Mouse (Mus musculus): ENCODE results near the gene Clp1. TPM values are rescaled to one million over a fixed set of nuclear protein-coding genes. Genes with fewer than 3 reads are reported as not detected.

Clp1 gene
- polyA plus RNA-seq, 1 experiment, result 13.7 TPM

DNA sequence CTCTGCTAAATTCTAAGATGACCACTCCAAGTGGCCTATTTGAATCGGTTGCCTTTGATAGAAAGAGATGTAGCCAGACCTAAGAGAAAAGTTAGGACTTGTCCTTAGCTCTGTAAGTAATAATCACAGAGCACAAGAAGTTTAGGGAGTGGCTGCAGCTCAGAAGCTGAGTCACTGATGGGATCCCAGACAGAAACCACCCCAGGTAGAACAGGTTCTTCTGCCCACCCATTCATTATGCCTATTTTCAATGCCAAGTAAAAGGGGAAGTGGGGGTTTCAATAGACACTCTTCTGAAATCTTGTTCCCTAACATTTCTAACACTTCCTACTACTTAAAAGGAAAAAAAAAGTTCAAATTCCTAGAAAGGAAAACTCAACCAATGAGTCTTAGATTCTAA, 21.9 kb downstream of the Clp1 start:
- Histone ChIP-seq H3K4me3 (ENCODE audit: insufficient read depth, low read depth, low read length) (no peak overlapping the region), H3K27ac (replicated peaks; ENCODE audit: low read depth, low read length) (no peak overlapping the region), H3K4me1 (ENCODE audit: control insufficient read depth, insufficient read depth, insufficient read length, low read length) (0 out of 2 replicates have a peak, but pooled peaks cover 2% of the 10 kb centered on the region)

DNA sequence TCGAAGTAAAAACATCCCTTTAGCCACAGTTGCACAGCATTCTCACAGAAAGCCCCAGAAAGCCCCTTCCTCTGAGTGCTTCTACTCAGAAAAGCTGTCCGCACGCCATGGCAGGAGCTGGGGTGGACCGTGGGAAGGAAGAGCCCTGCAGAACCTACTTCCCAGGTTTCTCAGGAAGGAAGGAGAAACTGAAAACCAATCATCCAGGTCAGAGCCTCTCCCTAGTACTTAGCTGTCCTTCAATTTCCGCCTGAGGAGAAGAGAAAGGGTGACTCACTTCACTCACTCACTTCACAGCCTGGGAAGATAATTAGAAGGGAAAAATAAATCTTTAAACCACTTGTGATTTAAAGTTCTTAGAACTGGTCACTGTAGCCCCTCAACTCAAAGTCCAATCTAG, 22.8 kb downstream of the Clp1 start:
- H3K4me1 ChIP-seq (ENCODE audit: control insufficient read depth, insufficient read depth, insufficient read length, low read length), result no peaks in the 10 kb centered on the region
- no peak overlapping the region for H3K27ac ChIP-seq (replicated peaks; ENCODE audit: low read depth, low read length)
- no peak overlapping the region for H3K4me3 ChIP-seq (ENCODE audit: insufficient read depth, low read depth, low read length)

GRCm38 (mm10) chr2:84703497-84703896, 23.7 kb downstream of the Clp1 start:
- no peaks in the 10 kb centered on the region for H3K4me1 ChIP-seq (ENCODE audit: control insufficient read depth, insufficient read depth, insufficient read length, low read length)
- H3K4me3 ChIP-seq (ENCODE audit: insufficient read depth, low read depth, low read length), result no peak overlapping the region

DNA sequence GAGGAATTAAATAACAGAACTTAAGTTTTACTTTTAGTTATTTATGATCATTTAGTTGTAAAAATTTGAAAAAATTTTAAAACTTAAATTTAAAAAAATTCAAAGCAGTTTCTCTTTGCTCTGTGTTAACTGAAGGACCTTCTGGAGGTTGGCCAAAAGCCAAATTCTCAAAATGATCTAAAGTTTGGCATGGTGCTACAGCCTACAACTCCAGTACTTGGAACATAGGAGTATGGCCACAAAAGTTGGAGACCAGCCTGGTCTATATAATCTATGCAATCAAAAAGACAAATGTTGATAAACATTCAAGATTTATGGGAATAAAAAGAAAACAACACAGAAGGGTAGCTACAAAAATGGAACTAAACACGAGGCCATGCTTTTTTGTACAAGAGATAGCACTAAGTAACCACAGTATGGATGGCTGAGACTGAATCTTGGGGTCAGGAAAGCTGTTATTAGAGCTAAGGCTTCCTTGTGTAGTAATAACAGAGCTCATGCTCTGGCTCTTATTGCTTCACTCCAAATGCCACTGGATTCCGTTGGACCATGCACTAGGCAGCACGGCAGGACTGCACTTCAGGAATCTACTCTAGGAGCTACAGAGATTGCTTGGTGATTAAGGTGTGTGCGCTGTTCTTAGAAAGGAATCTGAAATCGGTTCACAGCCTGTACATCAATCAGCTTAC, 32.0 kb downstream of the Clp1 start:
- Histone ChIP-seq H3K4me1 (ENCODE audit: control insufficient read depth, insufficient read depth, insufficient read length, low read length) (no peaks in the 10 kb centered on the region), H3K4me3 (ENCODE audit: insufficient read depth, low read depth, low read length) (no peak overlapping the region), H3K27ac (replicated peaks; ENCODE audit: low read depth, low read length) (no peak overlapping the region)

More at GRCm38 (mm10) chr2:84703497-84703896, 23.7 kb downstream of the Clp1 start:
- H3K27ac ChIP-seq (replicated peaks; ENCODE audit: low read depth, low read length), result no peak overlapping the region

- H3K4me3 ChIP-seq (ENCODE audit: insufficient read depth, low read depth, low read length), result no peak overlapping the region
- H3K27ac ChIP-seq (replicated peaks; ENCODE audit: low read depth, low read length), result no peak overlapping the region
- no peaks in the 10 kb centered on the region for H3K4me1 ChIP-seq (ENCODE audit: control insufficient read depth, insufficient read depth, insufficient read length, low read length)
Observed at GRCm38 (mm10) chr2:84690050-84690449, 37.1 kb downstream of the Clp1 start.

DNA sequence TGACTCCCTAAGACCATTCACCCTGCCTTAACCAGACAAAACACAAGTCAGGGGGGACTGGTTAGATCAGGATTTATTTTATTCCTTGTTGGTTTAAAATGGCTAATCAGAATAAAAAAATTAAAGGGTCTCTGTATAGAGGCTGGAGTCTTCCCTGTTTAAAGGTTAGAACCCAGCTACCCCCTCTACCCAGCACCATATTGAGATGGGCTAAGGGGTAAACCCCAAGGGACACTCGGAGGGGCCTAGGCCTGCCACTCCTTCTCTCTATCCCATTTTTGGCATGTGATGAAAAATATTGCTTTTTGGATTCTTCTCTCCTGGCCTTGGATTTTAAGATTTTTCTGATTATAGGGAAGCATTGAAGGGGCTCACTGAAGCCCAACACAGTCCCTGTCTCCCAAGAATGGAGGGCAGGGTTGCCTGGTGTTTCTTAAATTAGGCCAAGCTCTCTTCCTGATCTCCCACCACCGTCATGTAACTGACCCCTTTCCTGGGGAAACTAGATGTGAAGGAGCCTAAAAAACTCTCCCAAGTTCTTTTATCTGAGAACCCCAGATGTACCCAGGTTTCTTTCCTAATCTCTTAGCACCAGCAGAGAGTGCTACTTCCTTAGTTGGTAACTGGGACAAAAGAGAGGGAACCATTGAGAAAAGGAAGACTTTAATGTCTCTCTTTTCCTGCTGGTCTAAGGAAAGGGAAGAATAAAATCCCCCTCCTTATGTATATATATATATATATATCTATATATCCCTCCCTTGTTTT, 38.9 kb downstream of the Clp1 start:
- Histone ChIP-seq H3K4me3 (ENCODE audit: insufficient read depth, low read depth, low read length) (no peak overlapping the region), H3K4me1 (ENCODE audit: control insufficient read depth, insufficient read depth, insufficient read length, low read length) (no peaks in the 10 kb centered on the region), H3K27ac (replicated peaks; ENCODE audit: low read depth, low read length) (no peak overlapping the region)

- no peak overlapping the region for H3K27ac ChIP-seq (replicated peaks; ENCODE audit: low read depth, low read length)
- H3K4me1 ChIP-seq (ENCODE audit: control insufficient read depth, insufficient read depth, insufficient read length, low read length), result no peaks in the 10 kb centered on the region
- H3K4me3 ChIP-seq (ENCODE audit: insufficient read depth, low read depth, low read length), result no peak overlapping the region
Observed at GRCm38 (mm10) chr2:84682605-84683183, 44.5 kb downstream of the Clp1 start.

- Histone ChIP-seq H3K4me3 (ENCODE audit: insufficient read depth, low read depth, low read length) (peak within 1 kb of the TSS; percentile 77), H3K27ac (replicated peaks; ENCODE audit: low read depth, low read length) (no peak within 1 kb of the TSS), H3K4me1 (ENCODE audit: control insufficient read depth, insufficient read depth, insufficient read length, low read length) (no peaks in the 10 kb centered on the region)
Observed at GRCm38 (mm10) chr2:84679016-84679415, 48.1 kb downstream of the Clp1 start, which contains the start of gene Tmx2. Gene Tmx2 (minus strand): TSS chr2:84679140.

DNA sequence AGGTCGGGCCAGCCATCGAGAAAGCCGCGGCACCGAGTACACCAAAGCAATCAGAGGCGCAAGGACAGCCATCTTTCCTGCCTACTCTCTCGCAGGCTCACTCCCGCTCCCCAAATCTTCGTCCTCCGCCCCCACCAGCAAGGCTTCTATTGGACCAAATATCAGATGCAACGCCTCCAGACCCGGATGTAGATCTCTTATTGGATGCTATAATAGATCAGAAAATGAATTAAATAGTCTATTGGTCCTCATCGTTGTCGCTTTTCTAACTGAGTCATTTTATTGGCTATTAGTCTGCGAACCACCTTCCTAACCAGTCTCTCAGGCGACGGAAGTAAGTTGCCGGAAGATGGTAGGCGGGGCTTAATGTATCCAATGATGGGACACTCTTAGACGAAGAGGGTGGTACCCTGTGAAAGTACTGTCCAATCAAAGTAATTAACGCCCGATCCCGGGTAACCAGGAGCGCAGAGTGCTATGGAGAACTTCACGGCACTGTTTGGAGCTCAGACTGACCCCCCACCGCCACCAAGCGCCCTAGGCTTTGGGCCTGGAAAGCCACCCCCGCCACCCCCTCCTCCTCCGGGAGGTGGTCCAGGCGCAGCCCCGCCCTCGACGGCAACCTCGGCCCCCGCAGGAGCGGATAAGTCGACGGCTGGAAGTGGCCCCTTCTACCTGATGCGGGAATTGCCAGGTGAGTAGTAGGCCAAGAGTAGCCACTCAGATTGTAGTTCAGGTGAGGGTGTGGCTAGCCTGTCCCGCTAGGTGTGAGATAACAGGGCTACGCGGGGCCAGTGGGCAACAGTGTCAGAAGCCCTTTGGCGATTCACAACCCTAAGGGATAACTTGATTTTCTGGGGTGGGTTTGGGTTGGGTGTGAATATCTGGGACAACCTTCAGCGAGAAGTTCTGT, 48.9 kb downstream of the Clp1 start, which contains the start of the genes Gm28635 and Med19:
Gm28635 (minus strand) TSS at position 74 of the 913 bp plus-strand sequence.
Med19 (plus strand) TSS at position 435 of the 913 bp plus-strand sequence.
- H3K4me3 ChIP-seq (ENCODE audit: insufficient read depth, low read depth, low read length), result peak within 1 kb of the TSS; percentile 77
- H3K4me1 ChIP-seq (ENCODE audit: control insufficient read depth, insufficient read depth, insufficient read length, low read length), result no peaks in the 10 kb centered on the region
- H3K27ac ChIP-seq (replicated peaks; ENCODE audit: low read depth, low read length), result 0 out of 2 replicates have a peak within 1 kb of the TSS, but pooled peaks have one; percentile 33

- Histone ChIP-seq H3K27ac (replicated peaks; ENCODE audit: low read depth, low read length) (0 out of 2 replicates have a peak overlapping the region, but pooled peaks have one; percentile 33), H3K4me1 (ENCODE audit: control insufficient read depth, insufficient read depth, insufficient read length, low read length) (no peaks in the 10 kb centered on the region), H3K4me3 (ENCODE audit: insufficient read depth, low read depth, low read length) (peak overlapping the region; percentile 72)
Observed at GRCm38 (mm10) chr2:84677270-84677967, 49.7 kb downstream of the Clp1 start.

Other genes starting within 250 kb of the Clp1 start
- gene Ctnnd1, start 76.6 kb downstream of the Clp1 start, polyA plus RNA-seq (2012; ENCODE audit: insufficient read depth, insufficient read length, missing spikeins), result 32.5 and 35.3 TPM in 2 replicates
- gene Btbd18, start 68.3 kb downstream of the Clp1 start, polyA plus RNA-seq (2012; ENCODE audit: insufficient read depth, insufficient read length, missing spikeins), result not detected in 2 replicates
- gene Selenoh, start 56.6 kb downstream of the Clp1 start, polyA plus RNA-seq (2012; ENCODE audit: insufficient read depth, insufficient read length, missing spikeins), result 27.5 and 33.4 TPM in 2 replicates
- not detected in 2 replicates for gene Gm28635, start 49.3 kb downstream of the Clp1 start, polyA plus RNA-seq (2012; ENCODE audit: insufficient read depth, insufficient read length, missing spikeins)
- 11.5 and 13.0 TPM in 2 replicates for gene Med19, start 48.9 kb downstream of the Clp1 start, polyA plus RNA-seq (2012; ENCODE audit: insufficient read depth, insufficient read length, missing spikeins)
- gene Tmx2, start 48.2 kb downstream of the Clp1 start, polyA plus RNA-seq (2012; ENCODE audit: insufficient read depth, insufficient read length, missing spikeins), result 99.9 and 101 TPM in 2 replicates
- 25.5 and 40.4 TPM in 2 replicates for gene Zdhhc5, start 12.2 kb downstream of the Clp1 start, polyA plus RNA-seq (2012; ENCODE audit: insufficient read depth, insufficient read length, missing spikeins)
- gene Ypel4, start 6.7 kb upstream of the Clp1 start, polyA plus RNA-seq (2012; ENCODE audit: insufficient read depth, insufficient read length, missing spikeins), result not detected in 2 replicates
- not detected in 2 replicates for gene Gm19426, start 16.3 kb upstream of the Clp1 start, polyA plus RNA-seq (2012; ENCODE audit: insufficient read depth, insufficient read length, missing spikeins)
- gene Serping1, start 48.1 kb upstream of the Clp1 start, polyA plus RNA-seq (2012; ENCODE audit: insufficient read depth, insufficient read length, missing spikeins), result 74.6 and 108 TPM in 2 replicates
- 4.5 and 15.2 TPM in 2 replicates for gene Ube2l6, start 71.5 kb upstream of the Clp1 start, polyA plus RNA-seq (2012; ENCODE audit: insufficient read depth, insufficient read length, missing spikeins)
- gene Smtnl1, start 95.3 kb upstream of the Clp1 start, polyA plus RNA-seq (2012; ENCODE audit: insufficient read depth, insufficient read length, missing spikeins), result 2.7 and 3.0 TPM in 2 replicates
- 125 and 134 TPM in 2 replicates for gene Timm10, start 99.6 kb upstream of the Clp1 start, polyA plus RNA-seq (2012; ENCODE audit: insufficient read depth, insufficient read length, missing spikeins)
- 2.6 and 3.5 TPM in 2 replicates for gene Slc43a1, start 111.5 kb upstream of the Clp1 start, polyA plus RNA-seq (2012; ENCODE audit: insufficient read depth, insufficient read length, missing spikeins)
- gene Rtn4rl2, start 159.4 kb upstream of the Clp1 start, polyA plus RNA-seq (2012; ENCODE audit: insufficient read depth, insufficient read length, missing spikeins), result 1.5 TPM in 1 of 2 replicates, not detected in the other
- 18.5 and 18.6 TPM in 2 replicates for gene Slc43a3, start 209.2 kb upstream of the Clp1 start, polyA plus RNA-seq (2012; ENCODE audit: insufficient read depth, insufficient read length, missing spikeins)

All from brown adipose tissue, adult 24 weeks (tissue).